Mouse (Mus musculus) heart, embryonic 15.5 days (tissue): Measurements from ENCODE around the gene Ralgapb. TPM values are rescaled to one million over a fixed set of nuclear protein-coding genes. Genes with fewer than 3 reads are reported as not detected.

Experiments
- ATAC-seq: fragments of 200-750 bp; cut with Nextera tagmentation; replicated peaks from 2 replicates; pipeline ENCODE4 v1.8.0; 2017; ENCODE audit warnings: low read depth, moderate TSS enrichment; ENCODE audit not compliant: insufficient number of reproducible peaks, insufficient read depth, low FRiP score
- H3K27ac ChIP-seq: fragments of 300-500 bp; sonication (generic); 2 replicates; pipeline ENCODE4 v1.5.1; 2015; ENCODE audit warnings: mild to moderate bottlenecking, inconsistent platforms
- H3K27me3 ChIP-seq: fragments of 300-500 bp; sonication (generic); 2 replicates; pipeline ENCODE4 v1.6.1; 2015; ENCODE audit warnings: inconsistent platforms
- H3K36me3 ChIP-seq: fragments of 300-500 bp; sonication (generic); 2 replicates; pipeline ENCODE4 v1.6.1; 2015; ENCODE audit warnings: mild to moderate bottlenecking, inconsistent platforms
- H3K4me1 ChIP-seq: fragments of 300-500 bp; sonication (generic); replicated peaks from 2 replicates; pipeline ENCODE4 v1.6.1; 2015; ENCODE audit warnings: inconsistent platforms
- H3K4me2 ChIP-seq: fragments of 300-500 bp; sonication (generic); 2 replicates; pipeline ENCODE4 v1.6.1; 2015; ENCODE audit warnings: inconsistent platforms, mild to moderate bottlenecking, moderate library complexity
- H3K4me3 ChIP-seq: fragments of 300-500 bp; sonication (generic); 2 replicates; pipeline ENCODE4 v1.5.1; 2015; ENCODE audit warnings: mild to moderate bottlenecking, inconsistent platforms
- H3K9ac ChIP-seq: fragments of 300-500 bp; sonication (generic); 2 replicates; pipeline ENCODE4 v1.6.1; 2015; ENCODE audit warnings: mild to moderate bottlenecking, inconsistent platforms
- H3K9me3 ChIP-seq: fragments of 300-500 bp; sonication (generic); replicated peaks from 2 replicates; pipeline ENCODE4 v1.6.1; 2016; ENCODE audit warnings: inconsistent platforms
- WGBS: fragments of 180-500 bp; shearing (Covaris S2); methylation state at CpG from one replicate; pipeline ENCODE4 v1.1.7; 2015; ENCODE audit warnings: mixed read lengths; 5-methylcytosine and 5-hydroxymethylcytosine counted together
- polyA plus RNA-seq: library from polyadenylated mRNA; unstranded; fragments of >200 nt; fragmentation: Nextera tagmentation; extraction: Ambion mirVana; gene quantifications from 2 replicates; pipeline ENCODE4 v1.2.1, GENCODE M21; 2015

Ralgapb gene
- polyA plus RNA-seq, 1 experiment from 2014 or later: 11.0 TPM

GRCm38 (mm10) chr2:158477640-158478039, 68.0 kb downstream of the Ralgapb start:
- Histone ChIP-seq H3K4me1 (no peaks in the 10 kb centered on the region), H3K9me3 (no peaks in the 10 kb centered on the region), H3K9ac (no peak overlapping the region), H3K4me2 (no peak overlapping the region), H3K27ac (no peak overlapping the region), H3K4me3 (no peak overlapping the region), H3K27me3 (no peaks in the 10 kb centered on the region), H3K36me3 (peaks cover 45% of the 10 kb centered on the region)
- no peak for ATAC-seq
- 81% methylated on average over 3 of the region's 3 CpGs for WGBS

- Histone ChIP-seq H3K4me2 (no peak overlapping the region), H3K9me3 (no peaks in the 10 kb centered on the region), H3K27ac (no peak overlapping the region), H3K36me3 (peaks cover 43% of the 10 kb centered on the region), H3K4me3 (no peak overlapping the region), H3K27me3 (no peaks in the 10 kb centered on the region), H3K4me1 (no peaks in the 10 kb centered on the region), H3K9ac (no peak overlapping the region)
- WGBS: 81% methylated on average over 5 of the region's 5 CpGs
- ATAC-seq: no peak
Observed at GRCm38 (mm10) chr2:158498457-158498856, 88.8 kb downstream of the Ralgapb start.

DNA sequence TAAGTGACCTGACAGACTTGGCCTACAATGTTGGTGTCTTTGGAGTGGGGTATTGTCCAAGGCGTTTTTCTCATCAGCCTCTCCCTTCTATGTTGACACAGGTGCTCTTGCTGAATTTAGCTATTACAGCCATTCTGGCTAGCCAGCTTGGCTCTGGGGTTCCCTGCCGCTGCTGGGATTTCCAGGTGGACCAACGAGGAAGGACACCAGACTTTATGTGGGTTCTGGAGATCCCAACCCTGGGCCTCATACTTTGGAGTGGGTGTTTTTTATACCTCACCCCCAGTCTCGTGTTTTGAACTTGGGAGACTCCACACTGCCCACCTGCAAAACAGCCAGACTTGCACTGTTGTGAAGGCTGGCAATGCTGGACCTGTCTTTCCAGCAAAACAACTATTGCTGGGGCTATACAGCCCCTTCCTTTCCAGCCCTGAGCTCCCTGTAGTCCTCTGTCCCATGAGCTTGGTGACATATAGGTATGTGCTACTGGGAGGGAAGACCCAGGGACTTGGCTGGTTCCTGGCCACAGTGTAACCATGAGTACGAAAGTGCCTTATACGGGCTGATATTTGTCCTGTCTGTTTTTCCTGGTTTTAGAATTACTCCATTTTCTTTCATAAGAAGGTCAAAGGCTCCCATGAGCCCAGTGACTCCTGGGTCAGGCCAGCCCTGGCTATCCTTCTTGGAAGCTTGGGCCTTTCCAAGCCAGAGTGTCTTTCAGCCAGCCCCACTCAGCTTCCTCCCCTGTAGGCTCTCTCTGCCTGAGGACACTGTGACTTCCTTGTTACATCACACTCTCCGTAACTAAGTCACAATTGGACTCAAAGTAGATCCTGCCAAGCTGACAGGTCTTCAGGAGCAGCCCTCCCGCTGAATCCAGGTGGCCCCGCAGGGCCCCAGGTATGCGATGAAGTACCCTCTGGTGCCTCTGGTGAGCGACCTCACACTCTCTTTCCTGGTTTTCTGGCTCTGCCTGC, 92.5 kb downstream of the Ralgapb start, which contains the start of gene Adig:
Gene Adig (plus strand): TSS at position 777 of the 977 bp plus-strand sequence.
- H3K9me3 ChIP-seq: no peaks in the 10 kb centered on the region
- ATAC-seq: no peak
- no peak within 1 kb of the TSS for H3K4me3 ChIP-seq
- no peak within 1 kb of the TSS for H3K9ac ChIP-seq
- H3K27me3 ChIP-seq: no peaks in the 10 kb centered on the region
- no peak within 1 kb of the TSS for H3K27ac ChIP-seq
- H3K36me3 ChIP-seq: peaks cover 16% of the 10 kb centered on the region; the same call in 1 of the 2 replicates
- 71% methylated on average over 11 of the region's 11 CpGs for WGBS
- no peaks in the 10 kb centered on the region for H3K4me1 ChIP-seq
- H3K4me2 ChIP-seq: no peak within 1 kb of the TSS

- Histone ChIP-seq H3K27ac (no peak overlapping the region), H3K9ac (no peak overlapping the region), H3K27me3 (no peaks in the 10 kb centered on the region), H3K36me3 (peaks cover 8% of the 10 kb centered on the region; the same call in 1 of the 2 replicates), H3K4me3 (no peak overlapping the region), H3K4me1 (no peaks in the 10 kb centered on the region), H3K4me2 (no peak overlapping the region), H3K9me3 (no peaks in the 10 kb centered on the region)
- WGBS: 80% methylated on average over 7 of the region's 7 CpGs
- no peak for ATAC-seq
Observed at GRCm38 (mm10) chr2:158503226-158503625, 93.6 kb downstream of the Ralgapb start.

- Histone ChIP-seq H3K9ac (no peak overlapping the region), H3K36me3 (peaks cover 5% of the 10 kb centered on the region; the same call in 1 of the 2 replicates), H3K27me3 (no peaks in the 10 kb centered on the region), H3K4me1 (no peaks in the 10 kb centered on the region), H3K4me2 (no peak overlapping the region), H3K4me3 (no peak overlapping the region), H3K9me3 (no peaks in the 10 kb centered on the region), H3K27ac (no peak overlapping the region)
- no peak for ATAC-seq
- 72% methylated on average over 4 of the region's 4 CpGs for WGBS
Observed at GRCm38 (mm10) chr2:158503671-158504070, 94.0 kb downstream of the Ralgapb start.

DNA sequence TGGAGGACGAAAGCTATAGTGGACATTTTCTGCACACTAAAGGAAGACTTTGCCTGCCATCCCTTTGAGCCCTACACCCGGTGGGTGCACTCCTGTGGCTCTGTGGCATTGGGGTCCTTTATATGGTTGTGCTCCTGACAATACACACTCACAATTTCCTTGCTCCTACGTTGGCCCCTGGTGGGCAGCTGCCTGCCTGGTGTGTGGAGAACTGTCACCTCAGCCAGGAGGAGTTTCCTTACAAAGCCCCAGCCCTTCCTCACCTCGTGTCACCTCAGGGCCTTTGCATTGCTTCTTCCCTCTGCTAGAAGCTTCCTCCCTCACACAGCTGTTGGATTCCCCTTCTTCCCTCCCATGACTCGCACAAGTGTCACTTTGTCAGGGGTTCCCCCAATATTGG, 96.8 kb downstream of the Ralgapb start:
- WGBS: 66% methylated on average over 5 of the region's 5 CpGs
- no peak overlapping the region for H3K4me2 ChIP-seq
- no peaks in the 10 kb centered on the region for H3K36me3 ChIP-seq
- no peak overlapping the region for H3K9ac ChIP-seq
- no peaks in the 10 kb centered on the region for H3K9me3 ChIP-seq
- H3K4me3 ChIP-seq: no peak overlapping the region
- no peak overlapping the region for H3K27ac ChIP-seq
- no peaks in the 10 kb centered on the region for H3K27me3 ChIP-seq
- peaks cover 7% of the 10 kb centered on the region; the same call in 1 of the 2 replicates for H3K4me1 ChIP-seq
- ATAC-seq: no peak

GRCm38 (mm10) chr2:158507046-158507445, 97.4 kb downstream of the Ralgapb start:
- Histone ChIP-seq H3K9ac (no peak overlapping the region), H3K36me3 (no peaks in the 10 kb centered on the region), H3K27ac (no peak overlapping the region), H3K4me3 (no peak overlapping the region), H3K4me1 (peaks cover 7% of the 10 kb centered on the region; the same call in 1 of the 2 replicates), H3K27me3 (no peaks in the 10 kb centered on the region), H3K4me2 (no peak overlapping the region), H3K9me3 (no peaks in the 10 kb centered on the region)
- WGBS: 85% methylated on average over 10 of the region's 10 CpGs
- no peak for ATAC-seq

- Histone ChIP-seq H3K36me3 (no peaks in the 10 kb centered on the region), H3K9me3 (no peaks in the 10 kb centered on the region), H3K27ac (no peak overlapping the region), H3K9ac (no peak overlapping the region), H3K4me3 (no peak overlapping the region), H3K4me2 (no peak overlapping the region), H3K27me3 (no peaks in the 10 kb centered on the region), H3K4me1 (peaks cover 7% of the 10 kb centered on the region; the same call in 1 of the 2 replicates)
- WGBS: 49% methylated on average over 6 of the region's 6 CpGs
- ATAC-seq: no peak
Observed at GRCm38 (mm10) chr2:158510665-158511064, 101.0 kb downstream of the Ralgapb start.

- Histone ChIP-seq H3K4me3 (no peak within 1 kb of the TSS), H3K27ac (no peak within 1 kb of the TSS), H3K27me3 (no peaks in the 10 kb centered on the region), H3K4me1 (peaks cover 7% of the 10 kb centered on the region; the same call in 1 of the 2 replicates), H3K9me3 (no peaks in the 10 kb centered on the region), H3K4me2 (no peak within 1 kb of the TSS), H3K9ac (no peak within 1 kb of the TSS), H3K36me3 (no peaks in the 10 kb centered on the region)
- WGBS: 77% methylated on average over 10 of the region's 10 CpGs
- no peak for ATAC-seq
Observed at GRCm38 (mm10) chr2:158512528-158512927, 102.9 kb downstream of the Ralgapb start, which contains the start of gene Arhgap40. TSS of gene Arhgap40 (plus strand) at chr2:158512796.

DNA sequence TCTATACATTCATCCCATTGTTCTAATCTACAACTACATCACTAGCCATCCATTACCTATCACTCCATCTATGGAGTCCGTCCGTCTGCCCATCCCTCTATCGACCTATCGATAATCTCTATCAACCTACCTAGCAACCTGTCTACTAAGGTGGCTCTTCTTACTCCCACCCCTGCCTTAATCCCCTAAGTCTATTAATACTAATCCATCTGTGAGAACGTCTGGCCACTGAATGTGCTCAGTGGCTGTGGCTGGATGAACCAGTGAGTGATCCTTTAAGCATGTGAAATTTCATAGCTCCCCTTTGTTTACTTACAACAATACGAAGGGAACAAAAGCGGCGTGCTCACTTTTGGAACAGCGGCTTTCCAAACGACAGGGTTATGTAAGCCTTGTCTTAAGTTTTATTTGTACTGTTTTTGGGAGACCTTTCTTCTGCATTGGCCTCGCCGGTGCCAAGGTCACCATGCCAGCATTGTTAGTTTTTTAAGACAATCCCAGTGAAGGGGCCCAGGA, 104.2 kb downstream of the Ralgapb start:
- peaks cover 10% of the 10 kb centered on the region; the same call in 1 of the 2 replicates for H3K4me1 ChIP-seq
- no peaks in the 10 kb centered on the region for H3K36me3 ChIP-seq
- H3K27ac ChIP-seq: no peak overlapping the region
- no peak for ATAC-seq
- H3K4me3 ChIP-seq: no peak overlapping the region
- H3K27me3 ChIP-seq: no peaks in the 10 kb centered on the region
- no peak overlapping the region for H3K4me2 ChIP-seq
- 80% methylated on average over 12 of the region's 12 CpGs for WGBS
- H3K9me3 ChIP-seq: no peaks in the 10 kb centered on the region
- H3K9ac ChIP-seq: no peak overlapping the region

DNA sequence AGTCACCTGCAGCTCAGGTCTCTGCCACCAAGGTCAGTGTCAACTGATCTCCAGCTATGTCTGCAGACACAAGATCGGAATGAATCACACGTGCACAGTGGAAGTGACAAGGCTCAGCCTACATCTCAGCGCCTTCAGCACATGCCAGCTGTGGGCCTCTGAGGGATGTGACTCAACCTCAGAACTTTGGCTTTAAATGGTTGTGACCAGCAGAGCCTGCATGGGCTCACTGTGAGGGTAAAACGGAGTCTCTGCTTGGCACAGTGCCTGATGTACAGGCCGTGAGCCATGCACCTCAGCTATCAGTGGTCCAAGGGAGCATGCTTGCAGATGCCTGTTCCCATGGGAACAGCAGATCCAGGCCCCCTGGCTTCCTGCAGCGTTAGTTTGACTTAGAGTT, 108.9 kb downstream of the Ralgapb start:
- Histone ChIP-seq H3K36me3 (no peaks in the 10 kb centered on the region), H3K4me1 (peaks cover 11% of the 10 kb centered on the region), H3K27me3 (no peaks in the 10 kb centered on the region), H3K27ac (no peak overlapping the region), H3K9me3 (no peaks in the 10 kb centered on the region), H3K4me3 (no peak overlapping the region), H3K9ac (no peak overlapping the region), H3K4me2 (no peak overlapping the region)
- WGBS: 33% methylated on average over 6 of the region's 6 CpGs
- no peak for ATAC-seq
